Mouse (Mus musculus) ovary, adult 18-20 months (tissue): ENCODE measurements around the gene Prkcq.

Experiments used
- DNase-seq: peaks from one replicate; pipeline ENCODE4 v3.0.0; 2022; ENCODE audit warnings: low spot score, mixed read lengths

Prkcq gene

DNA sequence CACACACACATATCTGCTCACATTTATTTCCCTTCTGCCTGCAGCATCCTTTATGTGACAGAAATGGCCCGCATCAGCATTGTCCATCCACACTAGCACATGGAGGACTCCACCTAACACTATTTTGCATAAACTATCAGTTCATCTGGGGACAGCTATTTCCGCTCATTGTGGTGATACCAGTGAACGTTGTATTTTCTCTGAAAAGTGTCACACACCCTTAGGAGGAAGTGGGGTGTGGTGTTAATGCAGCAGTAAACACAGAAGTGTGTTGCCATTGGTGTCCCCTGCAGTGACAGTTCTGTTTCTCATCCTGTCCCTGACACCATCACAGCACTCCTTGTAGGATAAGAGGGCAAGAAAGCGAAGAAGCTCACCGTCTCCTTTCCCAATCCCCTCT, 46.2 kb downstream of the Prkcq start:
- no peak for DNase-seq

DNA sequence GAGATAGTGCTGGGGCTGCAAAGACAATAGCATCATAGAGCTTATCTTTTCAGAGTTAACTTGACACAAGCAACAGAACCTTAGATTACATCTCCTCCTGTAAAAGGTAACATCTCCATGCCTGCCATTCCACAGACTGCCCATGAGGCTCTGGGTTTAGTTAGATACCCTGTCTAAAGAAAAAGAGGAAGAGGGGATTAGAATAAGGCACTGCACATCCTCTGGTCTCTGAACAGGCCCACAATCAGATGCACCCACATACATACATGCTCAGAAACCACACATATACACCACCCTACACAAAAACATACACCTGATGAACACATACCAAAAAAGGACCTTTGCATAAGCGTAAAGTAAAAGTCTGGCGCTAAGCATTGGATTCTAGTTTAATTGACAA, 47.4 kb downstream of the Prkcq start:
- DNase-seq = no peak

DNA sequence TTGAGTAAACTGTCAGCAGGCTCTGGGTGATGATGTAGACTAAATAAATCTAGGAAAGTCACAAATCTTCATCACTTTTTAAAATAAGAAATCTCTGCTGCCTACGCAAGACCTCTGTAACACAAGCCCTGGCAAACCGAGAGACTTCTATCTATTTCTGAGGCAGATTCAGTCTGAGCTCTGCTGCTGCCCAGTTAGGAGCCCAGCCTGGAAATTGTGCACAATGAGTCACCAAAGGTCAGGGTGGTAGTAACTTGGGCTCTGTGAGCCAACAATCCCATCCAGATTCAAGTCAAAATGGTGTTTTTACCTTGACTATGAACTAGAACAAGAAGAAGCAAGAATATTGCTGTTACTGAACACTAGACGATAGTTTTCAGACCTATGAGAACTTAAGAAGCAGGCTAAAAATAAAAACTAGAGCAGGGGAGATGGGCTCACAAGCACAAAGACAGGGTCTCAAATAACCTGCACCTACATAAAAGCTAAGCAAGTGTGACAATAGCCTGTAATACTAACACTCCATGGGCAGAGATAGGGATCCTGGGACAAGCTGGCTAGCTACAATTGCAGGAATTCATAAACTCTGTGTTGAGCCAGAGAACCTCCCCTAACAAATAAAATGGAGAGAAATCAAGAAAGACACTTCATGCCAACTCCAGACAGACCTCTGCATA, 53.0 kb downstream of the Prkcq start:
- DNase-seq = no peak

- DNase-seq = no peak
Observed at GRCm38 (mm10) chr2:11225485-11225876, 53.6 kb downstream of the Prkcq start.

- DNase-seq = no peak
Observed at GRCm38 (mm10) chr2:11226555-11226954, 54.6 kb downstream of the Prkcq start.

- DNase-seq = no peak
Observed at GRCm38 (mm10) chr2:11229126-11229525, 57.2 kb downstream of the Prkcq start.

DNA sequence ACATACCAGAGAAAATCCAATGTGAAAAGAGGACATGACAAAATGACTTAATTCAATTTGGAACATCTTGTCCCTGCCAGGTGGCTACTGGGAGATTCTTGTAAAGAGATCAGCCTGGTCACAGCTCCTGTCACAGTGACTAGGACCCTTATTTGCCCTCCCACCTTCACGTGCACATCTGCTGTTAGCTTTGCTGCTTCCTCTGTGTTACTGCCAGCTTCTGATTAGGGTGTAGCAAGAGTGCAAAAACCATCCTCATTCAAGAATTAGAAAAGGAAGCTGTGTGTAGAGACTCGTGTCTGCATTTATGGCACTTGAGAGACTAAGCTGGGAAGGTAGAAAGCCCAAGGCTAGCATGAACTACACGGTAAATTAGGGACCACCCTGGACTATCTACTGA, 59.2 kb downstream of the Prkcq start:
- no peak for DNase-seq

GRCm38 (mm10) chr2:11231988-11232387, 60.1 kb downstream of the Prkcq start:
- no peak for DNase-seq

GRCm38 (mm10) chr2:11238254-11238653, 66.3 kb downstream of the Prkcq start:
- no peak for DNase-seq

- no peak for DNase-seq
Observed at GRCm38 (mm10) chr2:11239523-11239922, 67.6 kb downstream of the Prkcq start.

- no peak for DNase-seq
Observed at GRCm38 (mm10) chr2:11245926-11246325, 74.0 kb downstream of the Prkcq start.

DNA sequence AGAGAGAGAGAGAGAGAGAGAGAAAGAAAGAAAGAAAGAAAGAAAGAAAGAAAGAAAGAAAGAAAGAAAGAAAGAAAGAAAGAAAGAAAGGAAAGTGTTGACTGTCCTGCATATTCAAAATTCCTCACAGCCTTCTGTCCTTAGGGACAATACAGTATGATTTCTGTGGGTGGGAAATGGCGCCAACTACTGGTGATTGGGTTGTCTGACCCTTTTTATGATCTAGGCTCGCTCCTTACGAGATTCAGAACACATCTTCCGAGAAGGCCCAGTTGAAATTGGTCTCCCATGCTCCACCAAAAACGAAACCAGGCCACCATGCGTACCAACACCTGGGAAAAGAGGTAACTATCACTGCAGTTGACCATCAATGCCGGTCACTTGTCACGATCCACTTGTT, 82.0 kb downstream of the Prkcq start:
- no peak for DNase-seq

- no peak for DNase-seq
Observed at GRCm38 (mm10) chr2:11254446-11254845, 82.5 kb downstream of the Prkcq start.

- no peak for DNase-seq
Observed at GRCm38 (mm10) chr2:11257260-11257850, 85.4 kb downstream of the Prkcq start.

GRCm38 (mm10) chr2:11258181-11258580, 86.3 kb downstream of the Prkcq start:
- no peak for DNase-seq

- no peak for DNase-seq
Observed at GRCm38 (mm10) chr2:11259361-11259760, 87.5 kb downstream of the Prkcq start.

DNA sequence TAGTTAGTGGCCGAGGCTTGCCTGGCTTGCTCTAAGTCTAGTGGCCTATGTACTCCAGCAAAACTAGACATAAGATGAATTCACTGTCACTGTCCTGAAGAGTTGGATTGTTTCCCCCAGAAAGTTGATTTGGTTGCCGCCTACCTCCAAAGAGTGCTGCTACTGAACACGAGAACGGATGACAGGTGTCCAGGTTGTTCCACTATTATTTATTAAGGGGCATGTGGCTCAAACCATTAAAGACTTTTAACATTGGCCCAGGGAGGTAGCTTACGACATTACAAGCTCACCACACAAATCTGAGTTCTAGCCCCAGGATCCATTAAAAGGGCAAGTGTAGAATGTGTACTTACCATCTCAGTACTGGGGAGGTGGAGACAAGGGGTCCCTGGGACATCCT, 92.9 kb downstream of the Prkcq start:
- DNase-seq = no peak

DNA sequence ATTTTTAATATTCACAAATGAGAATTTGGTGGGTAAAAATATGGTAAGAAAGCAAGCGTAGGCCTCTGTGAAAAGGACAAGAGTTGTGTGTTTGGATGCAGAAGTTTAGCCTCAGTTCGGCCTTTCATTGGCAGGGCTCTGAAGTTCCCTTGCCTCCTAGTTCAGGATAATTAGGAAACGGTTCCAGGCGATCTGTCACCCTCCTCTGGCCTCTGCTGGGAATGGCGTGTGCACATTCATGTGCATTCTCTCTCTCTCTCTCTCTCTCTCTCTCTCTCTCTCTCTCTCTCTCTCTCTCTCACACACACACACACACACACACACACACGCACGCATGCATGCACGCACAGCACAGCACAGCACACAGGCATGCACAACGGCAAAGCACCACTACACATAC, 93.5 kb downstream of the Prkcq start:
- no peak for DNase-seq

DNA sequence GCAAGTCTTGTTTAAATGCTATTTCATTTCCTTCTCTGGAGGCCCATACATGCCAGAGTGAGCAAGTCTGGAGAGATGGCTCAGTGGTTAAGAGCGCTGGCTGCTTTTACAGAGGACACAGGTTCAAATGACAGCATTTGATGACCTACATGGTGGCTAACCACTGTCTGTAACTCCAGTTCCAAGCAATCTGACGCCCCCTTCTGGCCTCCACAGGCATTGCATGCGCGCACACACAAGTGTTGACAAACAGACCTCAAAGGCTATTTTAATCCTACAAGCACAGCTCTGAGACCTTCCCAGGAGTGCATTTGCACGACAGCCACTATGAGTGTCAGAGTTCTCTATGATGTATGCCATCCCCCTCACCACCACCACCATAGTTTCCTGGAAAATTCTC, 94.4 kb downstream of the Prkcq start:
- DNase-seq = no peak

GRCm38 (mm10) chr2:11278965-11279364, 107.1 kb downstream of the Prkcq start:
- DNase-seq = no peak

- DNase-seq = no peak
Observed at GRCm38 (mm10) chr2:11280247-11280646, 108.3 kb downstream of the Prkcq start.

DNA sequence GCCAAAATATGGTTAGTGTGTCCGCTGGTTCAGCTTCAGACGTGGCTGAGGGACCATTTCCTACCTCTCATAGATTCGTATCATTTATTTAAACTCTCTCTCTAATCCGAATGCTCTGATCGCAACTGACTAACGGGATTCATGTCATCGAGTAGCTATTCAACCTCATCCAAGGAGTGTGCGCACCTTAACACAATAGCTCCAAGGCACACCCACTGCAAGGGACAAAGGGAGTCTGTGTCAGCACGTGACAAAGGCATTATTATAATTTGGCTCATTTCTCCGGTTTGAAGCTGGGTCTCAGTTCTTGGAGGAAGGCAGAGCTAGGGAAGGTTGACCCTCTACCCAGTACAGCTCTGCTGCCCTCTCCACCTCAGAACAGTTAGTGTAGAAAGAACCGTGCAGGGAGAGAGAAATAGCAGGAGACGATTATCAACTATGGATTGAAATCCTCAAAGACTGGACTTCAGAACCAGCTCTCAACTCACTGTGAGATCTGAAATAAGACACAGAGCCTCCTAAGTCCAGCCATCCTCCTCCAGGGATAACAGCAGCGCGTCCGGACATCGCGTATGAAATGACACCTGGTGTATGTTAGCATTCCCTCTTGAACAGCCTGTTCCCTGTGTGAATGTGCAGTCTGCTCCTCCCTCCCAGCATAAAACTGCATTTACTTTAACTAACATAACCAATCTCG, 116.1 kb downstream of the Prkcq start:
- DNase-seq = no peak

- peak; percentile 18 for DNase-seq
Observed at GRCm38 (mm10) chr2:11288531-11288846, 116.6 kb downstream of the Prkcq start.

DNA sequence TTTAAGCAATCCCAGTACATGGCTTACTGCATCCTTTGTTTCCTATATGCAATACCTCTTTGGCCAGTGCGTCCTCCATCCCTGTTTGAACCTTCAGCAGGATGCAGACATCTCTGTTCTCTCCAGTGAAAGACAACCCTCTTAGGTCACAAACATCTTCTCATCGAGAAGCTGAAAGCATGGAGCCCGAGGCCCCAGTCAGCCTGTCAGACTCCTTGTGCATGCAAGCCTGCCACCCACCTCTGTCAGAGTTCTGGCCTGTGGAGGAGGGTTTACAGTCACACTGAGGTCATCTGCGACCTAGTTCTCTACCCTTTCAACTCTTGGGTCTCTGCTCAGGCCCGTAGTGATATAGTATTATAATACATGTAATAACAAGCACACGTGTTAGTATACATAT, 119.0 kb downstream of the Prkcq start:
- DNase-seq = no peak
